Mouse (Mus musculus): Measurements from ENCODE around the gene Mtfr2. TPM values are rescaled to one million over a fixed set of nuclear protein-coding genes. Genes with fewer than 3 reads are reported as not detected.

Mtfr2 gene
- polyA plus RNA-seq, 1 experiment from 2014 or later = 3.4 TPM

Other genes with a start within 250 kb of the Mtfr2 start
- 5.6 and 6.6 TPM in 2 replicates for gene Map7, start 199.3 kb upstream of the Mtfr2 start, polyA plus RNA-seq (2016; fragmentation: Nextera tagmentation; extraction: Ambion mirVana)
- gene Bclaf1, start 35.3 kb upstream of the Mtfr2 start, polyA plus RNA-seq (2016; fragmentation: Nextera tagmentation; extraction: Ambion mirVana) = 79.3 and 80.4 TPM in 2 replicates